11 mouse cellular contexts compared by ENCODE assay signal in the genomic region with DNA sequence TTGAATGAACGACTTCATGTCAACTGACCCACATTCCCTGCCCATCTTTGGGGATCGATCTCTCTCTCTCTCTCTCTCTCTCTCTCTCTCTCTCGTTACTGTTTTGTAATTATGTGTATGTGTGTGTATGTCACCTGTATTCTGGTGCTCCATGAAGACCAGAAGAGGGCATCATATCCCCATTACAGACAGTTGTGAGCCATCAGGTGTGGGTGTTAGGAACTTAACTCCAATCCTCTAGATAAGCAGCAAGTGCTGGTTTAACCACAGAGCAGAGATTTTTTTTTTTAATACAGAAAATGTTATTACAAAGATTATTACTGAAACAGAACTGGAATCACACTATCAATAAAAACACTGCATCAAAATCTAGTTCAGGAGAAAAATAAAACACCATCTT. TPM values are rescaled to one million over a fixed set of nuclear protein-coding genes. Genes with fewer than 3 reads are reported as not detected.
DNase-seq lines count a peak whose midpoint lies in the region; ATAC-seq and TF ChIP-seq lines count a peak whose summit lies in the region.
"Had no signal": no experiment of that assay in that cellular context is flagged by ENCODE, and none has a peak within 500 bp of the region (broad histone marks: within the 10 kb centered on the region; RNA-seq: fewer than 3 reads in every experiment).

No protein-coding gene starts in this region.

- peak overlapping the region; percentile 6; the same call in 1 of the 2 replicates for H3K4me2 ChIP-seq in hindbrain, embryonic 11.5 days (replicated peaks; ENCODE audit: low read depth, low read length)
- peak overlapping the region; percentile 71 for H3K4me2 ChIP-seq in midbrain, embryonic 12.5 days (replicated peaks)

- H3K9ac ChIP-seq in hindbrain, embryonic 11.5 days (ENCODE audit: low read depth, low read length), result no peak overlapping the region
- H3K9ac ChIP-seq in midbrain, embryonic 12.5 days (replicated peaks), result no peak overlapping the region

- ATAC-seq in hindbrain, embryonic 11.5 days (ENCODE audit: low FRiP score), result no peak
- no peak for ATAC-seq in midbrain, embryonic 12.5 days (ENCODE audit: low FRiP score, low read depth)
- ATAC-seq in erythroid progenitor cell, adult 5-6 weeks (replicated peaks; ENCODE audit: low FRiP score, poor library complexity, severe bottlenecking), result no peak

- DNase-seq in gastrocnemius, adult 2 months, result no peak
- no peak for DNase-seq in gastrocnemius, postnatal 14 days
- DNase-seq in CD4-positive helper T cell, adult 2 months (ENCODE audit: low read depth, low spot score), result peak; percentile 21
- no peak for DNase-seq in hindbrain, embryonic 11.5 days (ENCODE audit: low spot score)
- no peak for DNase-seq in cerebellum, adult 9-10 months
- DNase-seq in thymus, postnatal 0 days (ENCODE audit: low spot score), result no peak
- DNase-seq: cerebellum, postnatal 10 days; heart, postnatal 4 days; lung, adult 18-20 months had no signal

- H3K27me3 ChIP-seq in hindbrain, embryonic 11.5 days (ENCODE audit: control insufficient read depth, insufficient read depth, low read length), result no peaks in the 10 kb centered on the region
- no peaks in the 10 kb centered on the region for H3K27me3 ChIP-seq in midbrain, embryonic 12.5 days

- intact Hi-C loops in gastrocnemius, adult 2 months (cut with DNase I), result loop anchor here (5.0 kb wide), 2 partner anchors 33 to 83 kb away; no protein-coding TSS in a partner anchor
- intact Hi-C loops in gastrocnemius, postnatal 14 days (cut with DNase I; ENCODE audit: low total_unique reads), result no loop called here

- TF ChIP-seq CTCF in gastrocnemius, adult 2 months (IDR thresholded peaks at IDR 0.05), result no peak

- peak overlapping the region; percentile 90; the same call in 1 of the 2 replicates for H3K4me3 ChIP-seq in gastrocnemius, adult 2 months
- H3K4me3 ChIP-seq in hindbrain, embryonic 11.5 days (ENCODE audit: low read depth, low read length), result peak overlapping the region; percentile 98
- H3K4me3 ChIP-seq in midbrain, embryonic 12.5 days, result peak overlapping the region; percentile 94; the same call in 1 of the 2 replicates

- H3K4me1 ChIP-seq in hindbrain, embryonic 11.5 days (replicated peaks; ENCODE audit: control insufficient read depth, insufficient read depth, low read length), result 0 out of 2 replicates have a peak, but pooled peaks cover 3% of the 10 kb centered on the region
- peaks cover 27% of the 10 kb centered on the region for H3K4me1 ChIP-seq in midbrain, embryonic 12.5 days

- no peaks in the 10 kb centered on the region for H3K36me3 ChIP-seq in hindbrain, embryonic 11.5 days (ENCODE audit: control insufficient read depth, insufficient read depth, low read length)
- H3K36me3 ChIP-seq in midbrain, embryonic 12.5 days, result no peaks in the 10 kb centered on the region

- WGBS in hindbrain, embryonic 11.5 days, result 90% methylated on average over 3 of the region's 3 CpGs
- WGBS in midbrain, embryonic 12.5 days, result 93% methylated on average over 3 of the region's 3 CpGs

- no peak overlapping the region; the same call in 1 of the 2 replicates for H3K27ac ChIP-seq in gastrocnemius, adult 2 months
- H3K27ac ChIP-seq in hindbrain, embryonic 11.5 days (ENCODE audit: low read depth, low read length), result no peak overlapping the region
- no peak overlapping the region for H3K27ac ChIP-seq in midbrain, embryonic 12.5 days (replicated peaks)

- no peaks in the 10 kb centered on the region for H3K9me3 ChIP-seq in hindbrain, embryonic 11.5 days (ENCODE audit: control insufficient read depth, low read length)
- H3K9me3 ChIP-seq in midbrain, embryonic 12.5 days, result no peaks in the 10 kb centered on the region

RNA-seq across cellular contexts. Expression of a gene that starts 1.9 kb away (rescaled TPM):
- 10 to 100 TPM; 14.4 to 19.6 TPM for total RNA-seq in gastrocnemius, adult 2 months (2021)
- total RNA-seq in gastrocnemius, postnatal 14 days (2021), result 10 to 100 TPM; 15.6 to 18.8 TPM
- 245 and 257 TPM in 2 replicates for polyA plus RNA-seq in hindbrain, embryonic 11.5 days (2014; fragmentation: Nextera tagmentation; extraction: Ambion mirVana)
- 251 and 254 TPM in 2 replicates for polyA plus RNA-seq in midbrain, embryonic 12.5 days (2016; fragmentation: Nextera tagmentation; extraction: Ambion mirVana)
- polyA plus RNA-seq in thymus, postnatal 0 days (2015; fragmentation: Nextera tagmentation; extraction: Ambion mirVana), result 144 and 158 TPM in 2 replicates
- total RNA-seq in erythroid progenitor cell, adult 5-6 weeks (2015; ENCODE audit: low replicate concordance), result 23.1 and 39.0 TPM in 2 replicates
- 12.5 and 17.8 TPM in 2 replicates for total RNA-seq in erythroid progenitor cell, adult 5-6 weeks (2017; ENCODE audit: low replicate concordance)
